Mouse (Mus musculus): Measurements from ENCODE around the gene Defb11. TPM values are rescaled to one million over a fixed set of nuclear protein-coding genes. Genes with fewer than 3 reads are reported as not detected.
"Not testable (repeated sequence)": the region's sequence is repeated elsewhere in the genome, so short reads cannot be mapped to it uniquely, and the experiment has no call there.

Gene Defb11
- not detected for total RNA-seq (2022)

DNA sequence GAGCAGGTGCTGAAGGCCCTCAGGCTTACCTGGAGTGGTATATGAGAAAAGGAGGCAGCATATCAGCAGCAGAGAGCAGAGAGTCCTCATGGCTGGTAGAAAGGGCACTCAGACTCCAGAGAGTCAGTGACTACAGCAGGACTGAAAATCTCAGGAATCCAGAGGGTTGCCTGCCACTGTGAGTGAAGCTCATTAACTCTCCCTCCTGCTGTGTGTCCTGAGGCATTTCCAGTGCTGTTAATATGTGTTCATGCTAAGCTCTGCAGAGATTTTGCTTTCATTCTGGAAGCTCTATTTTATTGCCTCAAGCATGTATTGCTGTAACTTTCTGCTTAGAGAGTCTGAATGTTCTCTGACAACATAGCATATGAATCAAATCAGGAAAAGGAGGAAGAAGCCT lies at the start of gene Defb11:
Gene Defb11, minus strand, starts transcription at position 123 of the 400 bp plus-strand sequence.
- not testable (repeated sequence) for DNase-seq

DNA sequence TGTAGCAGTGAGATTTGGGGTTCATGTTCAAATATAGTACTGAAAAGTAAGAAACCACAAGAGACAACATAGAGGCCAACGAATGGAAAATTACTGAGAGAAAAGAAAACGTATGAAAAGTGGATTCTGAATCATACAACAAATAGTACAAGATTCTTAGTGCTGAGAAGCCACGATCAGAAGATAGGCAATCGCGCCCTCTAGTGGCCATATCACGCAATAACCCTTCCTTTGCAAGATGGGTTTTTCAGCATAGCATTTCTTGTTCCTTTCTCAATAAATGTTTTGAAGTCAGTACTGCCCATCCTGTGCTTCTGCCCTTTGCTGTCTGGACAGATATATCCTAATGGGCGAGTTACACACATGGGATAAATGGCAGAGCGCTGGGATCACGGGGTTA lies 49.1 kb upstream of the Defb11 start:
- peak; percentile 18 for DNase-seq

DNA sequence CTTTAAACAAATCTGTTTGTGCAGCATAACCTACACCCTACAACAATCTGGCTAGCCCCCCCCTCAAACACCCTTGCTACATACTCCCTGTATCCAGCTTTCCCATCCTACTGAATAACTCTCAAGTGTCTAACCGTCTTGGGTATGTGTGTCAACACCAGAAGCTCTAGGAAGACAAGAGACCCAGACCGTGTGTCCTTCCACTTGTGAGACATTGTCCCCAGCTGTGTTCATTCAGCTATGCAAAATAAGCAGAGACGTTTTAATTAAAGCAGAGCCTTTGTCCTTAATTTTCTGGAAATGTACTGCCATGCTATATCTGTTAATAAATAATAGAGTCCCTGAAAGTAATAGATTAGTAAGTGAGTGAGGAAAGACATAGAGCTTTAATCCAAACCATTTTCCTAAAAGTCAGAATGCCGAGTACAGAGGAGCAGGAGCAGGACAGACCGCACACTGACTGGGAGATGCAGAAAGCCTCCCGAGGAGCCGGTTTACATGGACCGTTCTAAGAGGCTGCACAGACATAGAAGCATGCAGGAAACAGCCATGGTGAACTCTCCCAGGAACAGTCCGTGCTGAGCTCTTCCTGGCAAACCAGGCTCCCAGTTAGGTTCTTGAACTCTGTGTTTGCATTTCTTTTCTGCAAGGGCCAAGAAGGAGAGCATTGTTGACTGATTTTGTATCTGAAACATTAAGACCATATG lies 41.3 kb upstream of the Defb11 start:
- no peak for DNase-seq

- no peak for DNase-seq
These were observed 40.2 kb upstream of the Defb11 start, which contains the start of gene Defb13 for GRCm38 (mm10) chr8:21946462-21946861. Gene Defb13, plus strand, starts transcription at chr8:21946762.

GRCm38 (mm10) chr8:21938052-21938451 lies 31.8 kb upstream of the Defb11 start, which contains the start of gene Defb35:
Gene Defb35, plus strand, starts transcription at chr8:21938352.
- DNase-seq = not testable (repeated sequence)

DNA sequence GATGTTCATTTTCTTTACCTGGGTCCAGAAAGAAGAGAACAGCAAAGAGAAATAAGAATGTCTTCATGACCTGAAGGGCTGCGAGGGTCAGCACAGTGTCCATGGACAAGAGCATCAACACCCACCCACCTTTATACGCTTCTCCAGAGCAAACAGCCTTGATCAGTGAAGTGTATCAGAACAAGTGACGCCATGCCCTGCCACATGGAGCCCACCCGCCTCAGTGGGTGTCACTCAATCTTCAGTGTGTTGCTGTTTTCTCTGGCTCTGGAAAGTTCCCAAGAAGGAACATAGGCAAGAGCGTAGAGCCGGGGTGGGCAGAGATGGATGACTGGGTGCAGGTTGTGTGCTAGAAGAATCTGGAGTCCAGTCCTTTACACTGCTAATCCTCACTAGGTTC lies 26.4 kb upstream of the Defb11 start, which contains the start of gene Defb15:
Gene Defb15, minus strand, starts transcription at position 101 of the 400 bp plus-strand sequence.
- DNase-seq = no peak

DNA sequence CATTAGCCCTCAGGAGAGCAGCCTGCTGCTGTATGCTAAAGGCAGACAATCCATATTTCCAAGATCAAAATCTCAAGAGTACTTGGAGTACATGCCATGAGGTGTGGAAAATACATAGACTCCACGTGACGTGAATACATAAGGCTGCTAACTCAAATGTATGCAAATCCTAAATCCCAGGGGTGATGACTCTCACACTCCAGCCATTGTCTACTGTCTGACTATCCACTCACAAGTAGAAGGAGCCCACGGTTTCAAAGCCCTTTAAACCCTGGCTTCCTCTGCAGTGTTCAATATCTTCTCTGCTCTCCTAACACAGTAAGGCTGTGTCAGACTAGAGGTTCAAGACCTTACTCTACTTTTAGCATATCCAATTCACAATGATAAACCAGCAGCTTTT lies 24.5 kb upstream of the Defb11 start:
- not testable (repeated sequence) for DNase-seq

- DNase-seq = no peak
These were observed 9.4 kb upstream of the Defb11 start for GRCm38 (mm10) chr8:21915625-21916024.

DNA sequence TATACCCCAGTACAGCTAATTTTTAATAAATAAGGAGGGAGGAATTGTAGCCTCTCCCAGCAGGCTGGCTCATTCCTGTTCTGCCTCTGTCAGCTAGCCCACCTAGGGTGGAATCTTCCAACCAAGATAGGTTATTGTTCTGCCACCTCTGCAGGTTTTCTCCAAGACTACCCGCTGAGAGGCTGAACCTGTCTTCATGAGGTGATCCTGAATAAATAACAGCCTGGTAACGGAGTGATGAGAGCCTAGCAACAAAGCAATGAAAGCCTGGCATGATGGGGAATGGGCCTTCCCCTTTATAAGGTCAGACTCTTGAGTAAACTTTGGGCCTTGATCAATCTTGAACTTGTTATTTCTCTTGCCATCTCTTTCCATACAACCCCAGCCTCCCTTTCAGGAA lies 6.3 kb upstream of the Defb11 start:
- no peak for DNase-seq

DNA sequence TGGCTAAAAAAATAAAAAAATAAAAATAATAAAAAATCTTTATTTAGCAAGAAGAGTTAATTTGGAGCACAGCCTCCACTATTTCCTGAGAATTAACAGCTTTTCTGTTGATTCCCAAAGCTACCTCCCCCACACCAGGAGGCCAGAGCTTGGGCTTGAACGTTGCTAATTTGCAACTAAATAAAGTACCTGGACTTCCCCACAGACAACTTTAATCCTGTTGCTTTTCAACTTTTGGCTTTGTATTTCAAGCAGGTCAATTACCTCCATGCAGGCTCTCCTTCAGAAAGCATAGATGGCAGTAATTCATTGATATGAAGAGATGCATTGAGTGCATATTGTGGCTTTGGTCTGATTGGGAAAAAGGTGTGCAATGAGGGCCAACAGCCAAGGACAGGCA lies 5.7 kb upstream of the Defb11 start:
- DNase-seq = no peak

DNA sequence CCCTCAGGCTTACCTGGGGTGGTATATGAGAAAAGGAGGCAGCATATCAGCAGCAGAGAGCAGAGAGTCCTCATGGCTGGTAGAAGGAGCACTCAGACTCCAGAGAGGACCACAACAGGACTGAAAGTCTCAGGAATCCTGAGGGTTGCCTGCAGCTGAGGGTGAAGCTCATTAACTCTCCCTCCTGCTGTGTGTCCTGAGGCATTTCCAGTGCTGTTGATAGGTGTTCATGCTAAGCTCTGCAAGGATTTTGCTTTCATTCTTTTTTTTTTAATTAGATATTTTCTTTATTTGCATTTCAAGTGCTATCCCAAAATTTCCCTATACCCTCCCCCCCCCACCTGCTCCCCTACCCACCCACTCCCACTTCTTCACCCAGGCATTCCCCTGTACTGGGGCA lies 20.9 kb downstream of the Defb11 start, which contains the start of gene Defb9:
Gene Defb9, minus strand, starts transcription at position 101 of the 400 bp plus-strand sequence.
- DNase-seq = not testable (repeated sequence)

GRCm38 (mm10) chr8:21858586-21858985 lies 47.6 kb downstream of the Defb11 start, which contains the start of gene Defb10:
Gene Defb10, plus strand, starts transcription at chr8:21858901.
- not testable (repeated sequence) for DNase-seq

Other genes starting within 250 kb of the Defb11 start
- not detected for gene Defa34, start 240.6 kb downstream of the Defb11 start, total RNA-seq (2022)
- gene AY761184, start 202.8 kb downstream of the Defb11 start, total RNA-seq (2022) = not detected
- not detected for gene Defa24, start 171.9 kb downstream of the Defb11 start, total RNA-seq (2022)
- gene Defb50, start 82.9 kb downstream of the Defb11 start, total RNA-seq (2022) = not detected
- not detected for gene Defb2, start 66.5 kb downstream of the Defb11 start, total RNA-seq (2022)
- not detected for gene Defb10, start 47.5 kb downstream of the Defb11 start, total RNA-seq (2022)
- gene Defb9, start 21.0 kb downstream of the Defb11 start, total RNA-seq (2022) = not detected
- gene Defb15, start 26.3 kb upstream of the Defb11 start, total RNA-seq (2022) = not detected
- gene Defb35, start 31.9 kb upstream of the Defb11 start, total RNA-seq (2022) = not detected
- not detected for gene Defb13, start 40.4 kb upstream of the Defb11 start, total RNA-seq (2022)
- gene Fam90a1a, start 52.3 kb upstream of the Defb11 start, total RNA-seq (2022) = not detected
- not detected for gene Ccdc70, start 63.4 kb upstream of the Defb11 start, total RNA-seq (2022)
- gene Atp7b, start 153.9 kb upstream of the Defb11 start, total RNA-seq (2022) = 1 to 10 TPM in 3 of 4 experiments, under 1 TPM in 1; 0.96 to 3.2 (median 1.6) TPM
- gene Alg11, start 154.3 kb upstream of the Defb11 start, total RNA-seq (2022) = 10 to 100 TPM; 34.4 to 53.6 (median 35.9) TPM
- 10 to 100 TPM in 2 of 4 experiments, 1 to 10 TPM in 2; 4.6 to 29.9 (median 14.7) TPM for gene Nek5, start 218.6 kb upstream of the Defb11 start, total RNA-seq (2022)

Measured in adrenal gland, adult 8-10 months (tissue).